Mouse (Mus musculus) heart, postnatal 0 days (tissue): ENCODE results near the gene Gpm6b.

Source experiments
- CTCF ChIP-seq: IDR thresholded peaks from 2 replicates; pipeline ENCODE4 v1.5.1; 2016; ENCODE audit warnings: antibody characterized with exemption, control low read depth, low read depth
- EP300 ChIP-seq: IDR thresholded peaks from 2 replicates; pipeline ENCODE4 v1.6.1; 2016; ENCODE audit warnings: antibody characterized with exemption, low read depth

GRCm38 (mm10) chrX:166348086-166348485 lies 109.4 kb downstream of the Gpm6b start:
- no peak for TF ChIP-seq CTCF
- TF ChIP-seq EP300: no peak
